Mouse (Mus musculus) limb, embryonic 14.5 days (tissue): ENCODE data around the gene Llgl2. TPM values are rescaled to one million over a fixed set of nuclear protein-coding genes. Genes with fewer than 3 reads are reported as not detected.

Experiments
- ATAC-seq: fragments of 200-750 bp; cut with Nextera tagmentation; 2 replicates; pipeline ENCODE4 v1.8.0; 2017; ENCODE audit warnings: low read depth, moderate number of reproducible peaks, moderate TSS enrichment; ENCODE audit not compliant: low FRiP score
- DNase-seq: peaks from one replicate; pipeline ENCODE4 v3.0.0-alpha.2; 2015; ENCODE audit warnings: low spot score
- H3K27ac ChIP-seq: fragments of 300-500 bp; sonication (generic); replicated peaks from 2 replicates; pipeline ENCODE4 v1.5.1; 2014; ENCODE audit warnings: low read depth, mild to moderate bottlenecking, low read length, moderate library complexity, mixed read lengths
- H3K27me3 ChIP-seq: fragments of 300-500 bp; sonication (generic); 2 replicates; pipeline ENCODE4 v1.6.1; 2014; ENCODE audit warnings: low read length, mixed read lengths; ENCODE audit not compliant: control insufficient read depth, insufficient read depth
- H3K36me3 ChIP-seq: fragments of 300-500 bp; sonication (generic); 2 replicates; pipeline ENCODE4 v1.6.1; 2014; ENCODE audit warnings: mild to moderate bottlenecking, low read length, moderate library complexity, mixed read lengths; ENCODE audit not compliant: control insufficient read depth, insufficient read depth
- H3K4me1 ChIP-seq: fragments of 300-500 bp; sonication (generic); 2 replicates; pipeline ENCODE4 v1.6.1; 2014; ENCODE audit warnings: antibody characterized with exemption, low read length, mixed read lengths; ENCODE audit not compliant: control insufficient read depth, insufficient read depth
- H3K4me2 ChIP-seq: fragments of 300-500 bp; sonication (generic); replicated peaks from 2 replicates; pipeline ENCODE4 v1.6.1; 2014; ENCODE audit warnings: low read depth, mild to moderate bottlenecking, low read length, moderate library complexity; ENCODE audit not compliant: severe bottlenecking
- H3K4me3 ChIP-seq: fragments of 300-500 bp; sonication (generic); replicated peaks from 2 replicates; pipeline ENCODE4 v1.5.1; 2014; ENCODE audit warnings: low read length
- H3K9ac ChIP-seq: fragments of 300-500 bp; sonication (generic); 2 replicates; pipeline ENCODE4 v1.6.1; 2014; ENCODE audit warnings: mild to moderate bottlenecking, low read depth, low read length, moderate library complexity; ENCODE audit not compliant: severe bottlenecking
- H3K9me3 ChIP-seq: fragments of 300-500 bp; sonication (generic); 2 replicates; pipeline ENCODE4 v1.6.1; 2016; ENCODE audit warnings: low read length; ENCODE audit not compliant: control insufficient read depth
- POLR2A ChIP-seq: fragments of 200-500 bp; IDR thresholded peaks from 2 replicates; pipeline ENCODE4 v1.8.0; 2012; ENCODE audit warnings: inconsistent platforms, mild to moderate bottlenecking, moderate library complexity, borderline replicate concordance; ENCODE audit not compliant: insufficient read depth, insufficient read length; ENCODE audit errors: extremely low read depth
- WGBS: fragments of 180-500 bp; shearing (Covaris S2); extraction: QIAGEN DNeasy Blood & Tissue Kit; methylation state at CpG from one replicate; pipeline ENCODE4 v1.1.7; 2014; 5-methylcytosine and 5-hydroxymethylcytosine counted together
- polyA plus RNA-seq, 2 experiments: library from polyadenylated mRNA; depleted of rRNA in 1 of 2; stranded (reverse) in 1 of 2; unstranded in 1 of 2; fragments of >200 nt; fragmentation: Nextera tagmentation in 1 of 2; extraction: Ambion mirVana in 1 of 2; gene quantifications; 2 replicates each; pipeline versions ENCODE4 v1.2.1 to v1.2.3; 2012 to 2014

The Llgl2 gene
- polyA plus RNA-seq, 2 experiments: 11.2 to 12.3 TPM

- Histone ChIP-seq H3K4me3 (no peak overlapping the region), H3K9me3 (no peaks in the 10 kb centered on the region), H3K4me1 (peaks cover 22% of the 10 kb centered on the region), H3K27me3 (peaks cover 14% of the 10 kb centered on the region), H3K36me3 (no peaks in the 10 kb centered on the region), H3K4me2 (no peak overlapping the region), H3K9ac (no peak overlapping the region), H3K27ac (no peak overlapping the region)
- TF ChIP-seq POLR2A: no peak
- DNase-seq (no peak), ATAC-seq (no peak)
- WGBS: 42% methylated on average over 4 of the region's 4 CpGs
These were observed 5.2 kb downstream of the Llgl2 start for GRCm38 (mm10) chr11:115829036-115829435.

GRCm38 (mm10) chr11:115830550-115831325 lies 6.9 kb downstream of the Llgl2 start:
- Histone ChIP-seq H3K9ac (no peak overlapping the region), H3K4me2 (no peak overlapping the region), H3K36me3 (no peaks in the 10 kb centered on the region), H3K27me3 (no peaks in the 10 kb centered on the region), H3K9me3 (no peaks in the 10 kb centered on the region), H3K4me3 (no peak overlapping the region), H3K4me1 (peaks cover 16% of the 10 kb centered on the region), H3K27ac (no peak overlapping the region)
- ATAC-seq (no peak), DNase-seq (no peak)
- 23% methylated on average over 25 of the region's 25 CpGs for WGBS
- no peak for TF ChIP-seq POLR2A

- H3K9me3 ChIP-seq: no peaks in the 10 kb centered on the region
- no peak overlapping the region for H3K4me2 ChIP-seq
- no peak overlapping the region for H3K9ac ChIP-seq
- no peaks in the 10 kb centered on the region for H3K36me3 ChIP-seq
- no peak overlapping the region for H3K27ac ChIP-seq
- H3K27me3 ChIP-seq: no peaks in the 10 kb centered on the region
- peaks cover 16% of the 10 kb centered on the region for H3K4me1 ChIP-seq
- DNase-seq: no peak
- H3K4me3 ChIP-seq: no peak overlapping the region
- 24% methylated on average over 3 of the region's 3 CpGs for WGBS
- ATAC-seq: no peak
- TF ChIP-seq POLR2A: no peak
These were observed 7.7 kb downstream of the Llgl2 start for GRCm38 (mm10) chr11:115831518-115831917.

- no peak overlapping the region for H3K27ac ChIP-seq
- no peaks in the 10 kb centered on the region for H3K9me3 ChIP-seq
- no peak for TF ChIP-seq POLR2A
- H3K4me1 ChIP-seq: peaks cover 16% of the 10 kb centered on the region
- H3K36me3 ChIP-seq: no peaks in the 10 kb centered on the region
- H3K9ac ChIP-seq: no peak overlapping the region
- no peak for DNase-seq
- ATAC-seq: no peak
- no peak overlapping the region for H3K4me2 ChIP-seq
- 50% methylated on average over 6 of the region's 6 CpGs for WGBS
- H3K4me3 ChIP-seq: no peak overlapping the region
- H3K27me3 ChIP-seq: no peaks in the 10 kb centered on the region
These were observed 8.2 kb downstream of the Llgl2 start for GRCm38 (mm10) chr11:115832064-115832463.

GRCm38 (mm10) chr11:115832523-115832922 lies 8.7 kb downstream of the Llgl2 start:
- no peak overlapping the region for H3K9ac ChIP-seq
- H3K9me3 ChIP-seq: no peaks in the 10 kb centered on the region
- no peak overlapping the region for H3K27ac ChIP-seq
- WGBS: 7% methylated on average over 8 of the region's 8 CpGs
- DNase-seq (no peak), ATAC-seq (peak; percentile 32; the same call in 1 of the 2 replicates)
- H3K4me3 ChIP-seq: no peak overlapping the region
- peaks cover 16% of the 10 kb centered on the region for H3K4me1 ChIP-seq
- no peaks in the 10 kb centered on the region for H3K27me3 ChIP-seq
- H3K4me2 ChIP-seq: no peak overlapping the region
- TF ChIP-seq POLR2A: no peak
- no peaks in the 10 kb centered on the region for H3K36me3 ChIP-seq
